Mouse (Mus musculus) liver, embryonic 12.5 days (tissue): ENCODE data around the gene Mthfr. TPM values are rescaled to one million over a fixed set of nuclear protein-coding genes. Genes with fewer than 3 reads are reported as not detected.

Experiments
- ATAC-seq: fragments of 200-750 bp; cut with Nextera tagmentation; 2 replicates; pipeline ENCODE4 v1.8.0; 2017; ENCODE audit warnings: moderate number of reproducible peaks, mild to moderate bottlenecking, moderate library complexity
- H3K27ac ChIP-seq: fragments of 300-500 bp; sonication (generic); 2 replicates; pipeline ENCODE4 v1.5.1; 2016; ENCODE audit warnings: mild to moderate bottlenecking
- H3K27me3 ChIP-seq: fragments of 300-500 bp; sonication (generic); replicated peaks from 2 replicates; pipeline ENCODE4 v1.6.1; 2016; ENCODE audit warnings: mild to moderate bottlenecking, moderate library complexity
- H3K36me3 ChIP-seq: fragments of 300-500 bp; sonication (generic); 2 replicates; pipeline ENCODE4 v1.6.1; 2016; ENCODE audit warnings: mild to moderate bottlenecking, moderate library complexity
- H3K4me1 ChIP-seq: fragments of 300-500 bp; sonication (generic); 2 replicates; pipeline ENCODE4 v1.6.1; 2016
- H3K4me2 ChIP-seq: fragments of 300-500 bp; sonication (generic); 2 replicates; pipeline ENCODE4 v1.6.1; 2016; ENCODE audit warnings: mild to moderate bottlenecking, moderate library complexity
- H3K4me3 ChIP-seq: fragments of 300-500 bp; sonication (generic); 2 replicates; pipeline ENCODE4 v1.5.1; 2016; ENCODE audit warnings: mild to moderate bottlenecking, moderate library complexity
- H3K9ac ChIP-seq: fragments of 300-500 bp; sonication (generic); 2 replicates; pipeline ENCODE4 v1.6.1; 2016; ENCODE audit warnings: mild to moderate bottlenecking, moderate library complexity
- H3K9me3 ChIP-seq: fragments of 300-500 bp; sonication (generic); replicated peaks from 2 replicates; pipeline ENCODE4 v1.6.1; 2016; ENCODE audit warnings: mild to moderate bottlenecking, moderate library complexity
- WGBS: fragments of 180-500 bp; shearing (Covaris S2); methylation state at CpG from one replicate; pipeline ENCODE4 v1.1.7; 2016; ENCODE audit not compliant: insufficient replicate concordance; 5-methylcytosine and 5-hydroxymethylcytosine counted together
- polyA plus RNA-seq: library from polyadenylated mRNA; unstranded; fragments of >200 nt; fragmentation: Nextera tagmentation; extraction: Ambion mirVana; gene quantifications from 2 replicates; pipeline ENCODE4 v1.2.1, GENCODE M21; 2016

The Mthfr gene
- polyA plus RNA-seq, 1 experiment from 2014 or later, result 14.0 TPM

GRCm38 (mm10) chr4:148085131-148085906 lies 46.4 kb downstream of the Mthfr start:
- Histone ChIP-seq H3K27ac (peak overlapping the region; percentile 18), H3K36me3 (peaks cover 17% of the 10 kb centered on the region), H3K4me2 (peak overlapping the region; percentile 87; the same call in 1 of the 2 replicates), H3K4me3 (no peak overlapping the region), H3K27me3 (no peaks in the 10 kb centered on the region), H3K4me1 (peaks cover 64% of the 10 kb centered on the region), H3K9me3 (no peaks in the 10 kb centered on the region), H3K9ac (no peak overlapping the region)
- ATAC-seq, result no peak
- WGBS, result 60% methylated on average over 10 of the region's 10 CpGs

- Histone ChIP-seq H3K36me3 (peaks cover 11% of the 10 kb centered on the region), H3K4me3 (no peak overlapping the region), H3K9me3 (no peaks in the 10 kb centered on the region), H3K4me1 (peaks cover 64% of the 10 kb centered on the region), H3K27ac (peak overlapping the region; percentile 18), H3K27me3 (no peaks in the 10 kb centered on the region), H3K9ac (no peak overlapping the region), H3K4me2 (peak overlapping the region; percentile 87; the same call in 1 of the 2 replicates)
- ATAC-seq, result no peak
- WGBS, result 79% methylated on average over 3 of the region's 3 CpGs
Measured at GRCm38 (mm10) chr4:148085907-148086305, 47.0 kb downstream of the Mthfr start.

DNA sequence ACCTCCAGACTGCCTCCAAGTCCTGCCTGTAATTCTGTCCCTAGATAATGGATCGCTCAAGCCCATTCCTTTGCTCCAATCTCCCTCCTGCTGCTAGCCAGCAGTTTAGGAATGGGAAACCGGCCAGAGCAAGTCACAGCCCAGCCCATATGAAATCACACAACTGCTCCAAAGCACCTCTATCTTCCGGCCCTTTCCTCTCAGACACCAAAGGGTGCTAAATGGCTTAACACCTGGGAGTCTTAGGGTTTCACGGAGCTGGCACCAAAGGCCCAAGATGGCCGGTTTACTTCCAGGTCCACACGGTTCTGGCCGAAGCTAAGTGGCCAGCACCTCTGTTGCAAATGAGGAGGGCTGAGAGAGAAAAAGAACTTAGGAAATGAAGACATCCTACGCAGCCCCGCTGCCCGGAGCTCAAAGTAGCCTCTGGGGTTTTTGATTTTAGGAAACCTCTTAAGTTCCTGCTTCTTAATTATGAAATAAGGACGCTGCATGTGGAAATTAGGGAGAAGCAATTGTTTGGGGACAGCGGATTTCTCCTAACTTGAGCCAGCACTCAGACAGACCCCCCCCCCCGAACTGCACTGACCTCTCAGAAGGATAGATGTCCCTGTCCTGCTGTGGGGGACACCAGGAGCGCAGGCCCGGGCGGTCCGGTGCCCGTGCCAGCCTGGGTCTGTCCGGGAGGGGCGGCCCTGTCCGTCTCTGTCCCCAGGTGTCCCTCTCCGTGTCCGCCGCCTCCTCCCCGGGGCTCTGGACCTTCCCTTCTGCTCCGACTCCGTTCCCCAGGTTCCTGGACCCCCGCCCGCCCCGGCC lies 48.4 kb downstream of the Mthfr start:
- ATAC-seq, result peak; percentile 25
- WGBS, result 5% methylated on average over 30 of the region's 30 CpGs
- H3K4me1 ChIP-seq, result peaks cover 57% of the 10 kb centered on the region

DNA sequence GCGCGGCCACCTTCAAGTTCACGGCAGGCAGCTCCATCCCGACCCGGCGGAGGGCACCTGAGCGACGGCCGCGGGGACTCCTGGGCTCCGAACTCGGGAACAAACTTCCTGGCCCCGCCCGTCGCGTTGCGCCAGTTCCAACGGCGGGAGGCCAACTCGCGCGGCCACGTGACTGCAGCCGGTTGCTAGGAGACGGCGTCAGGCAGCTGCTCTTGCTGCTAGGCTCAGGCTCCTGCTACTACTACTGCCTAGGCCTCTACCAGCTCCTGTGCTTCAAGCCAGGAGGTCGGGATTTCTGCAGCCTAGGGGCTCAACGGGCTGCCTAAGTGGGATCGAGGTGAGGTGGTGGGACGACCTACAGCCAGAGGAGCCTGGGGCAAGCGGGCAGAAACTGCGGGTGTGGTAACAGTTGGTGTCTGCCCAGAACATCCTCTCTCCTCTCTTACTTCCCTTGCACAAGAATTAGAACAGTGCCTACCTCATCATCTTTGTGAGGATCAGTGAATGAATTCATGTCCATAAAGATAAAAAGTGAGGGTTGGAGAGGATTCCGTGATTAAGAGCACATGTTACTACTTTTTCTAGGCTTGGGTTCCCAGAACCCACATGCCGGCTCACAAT lies 49.1 kb downstream of the Mthfr start, which contains the start of gene Agtrap:
Gene Agtrap (minus strand): TSS at position 125 of the 621 bp plus-strand sequence.
- no peaks in the 10 kb centered on the region for H3K27me3 ChIP-seq
- peak; percentile 80 for ATAC-seq
- H3K9ac ChIP-seq, result peak within 1 kb of the TSS; percentile 86
- H3K27ac ChIP-seq, result peak within 1 kb of the TSS; percentile 72
- no peaks in the 10 kb centered on the region for H3K9me3 ChIP-seq
- H3K4me3 ChIP-seq, result peak within 1 kb of the TSS; percentile 73
- H3K4me1 ChIP-seq, result peaks cover 50% of the 10 kb centered on the region
- peak within 1 kb of the TSS; percentile 87 for H3K4me2 ChIP-seq
- 8% methylated on average over 34 of the region's 34 CpGs for WGBS
- no peaks in the 10 kb centered on the region for H3K36me3 ChIP-seq

More for the DNA sequence above, 48.4 kb downstream of the Mthfr start:
- H3K9ac ChIP-seq, result peak overlapping the region; percentile 86
- H3K4me2 ChIP-seq, result peak overlapping the region; percentile 87
- H3K4me3 ChIP-seq, result peak overlapping the region; percentile 73
- peak overlapping the region; percentile 72 for H3K27ac ChIP-seq
- H3K36me3 ChIP-seq, result no peaks in the 10 kb centered on the region
- no peaks in the 10 kb centered on the region for H3K9me3 ChIP-seq
- H3K27me3 ChIP-seq, result no peaks in the 10 kb centered on the region

GRCm38 (mm10) chr4:148089166-148089565 lies 50.3 kb downstream of the Mthfr start:
- Histone ChIP-seq H3K4me1 (peaks cover 38% of the 10 kb centered on the region), H3K27me3 (no peaks in the 10 kb centered on the region), H3K9ac (no peak overlapping the region), H3K4me2 (no peak overlapping the region), H3K4me3 (no peak overlapping the region), H3K9me3 (no peaks in the 10 kb centered on the region), H3K36me3 (no peaks in the 10 kb centered on the region), H3K27ac (no peak overlapping the region)
- no peak for ATAC-seq
- 69% methylated on average over 4 of the region's 4 CpGs for WGBS

GRCm38 (mm10) chr4:148091181-148091580 lies 52.3 kb downstream of the Mthfr start:
- no peak overlapping the region for H3K9ac ChIP-seq
- H3K27ac ChIP-seq, result no peak overlapping the region
- H3K4me3 ChIP-seq, result no peak overlapping the region
- no peaks in the 10 kb centered on the region for H3K9me3 ChIP-seq
- WGBS, result 86% methylated on average over 1 of the region's 1 CpGs
- peaks cover 19% of the 10 kb centered on the region for H3K4me1 ChIP-seq
- no peak for ATAC-seq
- H3K36me3 ChIP-seq, result no peaks in the 10 kb centered on the region
- H3K4me2 ChIP-seq, result no peak overlapping the region
- 0 out of 2 replicates have a peak, but pooled peaks cover 3% of the 10 kb centered on the region for H3K27me3 ChIP-seq

DNA sequence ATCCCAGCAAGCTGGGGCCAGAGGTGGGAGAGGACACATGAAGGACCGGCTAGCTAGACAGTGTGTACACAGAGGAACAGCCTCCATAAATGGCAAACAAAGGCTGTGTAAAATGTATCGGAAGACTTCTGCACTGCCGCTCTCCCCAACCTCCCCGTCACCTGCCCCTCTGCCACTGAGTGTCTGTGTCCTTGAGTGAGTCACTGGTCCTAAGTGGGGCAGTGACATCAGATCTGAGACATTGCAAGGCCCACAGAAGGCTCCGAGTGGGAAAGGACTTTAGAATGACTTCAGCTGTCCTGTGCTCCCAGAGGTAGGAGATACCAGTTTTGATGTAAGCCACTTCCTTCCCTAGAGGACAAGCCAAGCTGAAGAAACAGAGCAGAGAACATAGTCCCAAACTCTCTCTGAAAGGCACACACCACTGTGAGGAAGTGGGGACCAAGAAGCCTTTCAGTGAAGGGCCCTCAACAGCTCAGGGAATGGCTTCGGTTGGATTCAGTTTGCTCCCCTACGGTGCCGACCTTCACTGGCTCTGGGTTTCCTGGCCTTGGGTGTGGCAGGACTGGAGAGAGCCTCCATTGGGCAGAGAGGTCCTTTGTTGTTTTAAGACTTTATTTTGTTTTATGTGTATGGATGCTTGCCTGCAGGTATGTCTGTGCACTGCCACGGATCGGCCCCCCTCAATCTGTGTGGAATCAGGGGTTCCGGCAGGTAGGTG lies 53.8 kb downstream of the Mthfr start:
- H3K4me2 ChIP-seq, result no peak overlapping the region
- H3K36me3 ChIP-seq, result no peaks in the 10 kb centered on the region
- H3K4me3 ChIP-seq, result no peak overlapping the region
- H3K27ac ChIP-seq, result no peak overlapping the region
- no peak for ATAC-seq
- peaks cover 4% of the 10 kb centered on the region for H3K4me1 ChIP-seq
- 76% methylated on average over 11 of the region's 11 CpGs for WGBS
- no peak overlapping the region for H3K9ac ChIP-seq
- H3K9me3 ChIP-seq, result no peaks in the 10 kb centered on the region
- 0 out of 2 replicates have a peak, but pooled peaks cover 3% of the 10 kb centered on the region for H3K27me3 ChIP-seq

GRCm38 (mm10) chr4:148094161-148094560 lies 55.3 kb downstream of the Mthfr start:
- 74% methylated on average over 5 of the region's 5 CpGs for WGBS
- ATAC-seq, result no peak
- Histone ChIP-seq H3K36me3 (no peaks in the 10 kb centered on the region), H3K9me3 (no peaks in the 10 kb centered on the region), H3K27me3 (0 out of 2 replicates have a peak, but pooled peaks cover 3% of the 10 kb centered on the region), H3K4me2 (no peak overlapping the region), H3K4me3 (no peak overlapping the region), H3K9ac (no peak overlapping the region), H3K27ac (no peak overlapping the region), H3K4me1 (no peaks in the 10 kb centered on the region)

GRCm38 (mm10) chr4:148095081-148095480 lies 56.2 kb downstream of the Mthfr start:
- H3K27me3 ChIP-seq, result peaks cover 3% of the 10 kb centered on the region; the same call in 1 of the 2 replicates
- H3K9ac ChIP-seq, result no peak overlapping the region
- no peak overlapping the region for H3K4me2 ChIP-seq
- no peak for ATAC-seq
- 65% methylated on average over 4 of the region's 4 CpGs for WGBS
- H3K27ac ChIP-seq, result no peak overlapping the region
- no peaks in the 10 kb centered on the region for H3K9me3 ChIP-seq
- H3K4me1 ChIP-seq, result no peaks in the 10 kb centered on the region
- H3K36me3 ChIP-seq, result no peaks in the 10 kb centered on the region
- no peak overlapping the region for H3K4me3 ChIP-seq

DNA sequence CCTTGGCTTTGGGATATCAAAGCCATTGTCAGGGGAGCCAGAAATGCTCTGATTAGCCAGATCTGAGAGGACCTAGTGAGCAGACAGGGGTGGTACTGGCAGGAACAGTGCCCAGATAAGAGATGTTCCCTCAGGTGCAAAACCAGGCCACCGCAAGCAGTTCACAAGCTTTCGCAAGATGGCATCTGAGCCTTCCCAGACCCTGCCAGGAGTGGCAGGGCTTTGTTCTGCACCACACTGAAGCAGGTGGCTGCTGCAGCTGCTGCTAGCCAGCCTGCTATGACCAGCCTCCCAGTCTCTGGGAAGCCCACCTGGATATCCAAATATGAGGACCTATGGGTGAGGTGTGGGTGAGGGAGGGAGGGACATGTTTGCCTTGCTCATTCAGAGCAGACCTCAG lies 59.1 kb downstream of the Mthfr start:
- 82% methylated on average over 2 of the region's 2 CpGs for WGBS
- no peak overlapping the region for H3K4me3 ChIP-seq
- peaks cover 7% of the 10 kb centered on the region; the same call in 1 of the 2 replicates for H3K4me1 ChIP-seq

GRCm38 (mm10) chr4:148098666-148099065 lies 59.8 kb downstream of the Mthfr start:
- no peak overlapping the region for H3K4me2 ChIP-seq
- H3K4me1 ChIP-seq, result peaks cover 7% of the 10 kb centered on the region; the same call in 1 of the 2 replicates
- no peak overlapping the region for H3K9ac ChIP-seq
- WGBS, result 58% methylated on average over 3 of the region's 3 CpGs
- no peak overlapping the region for H3K4me3 ChIP-seq
- peaks cover 13% of the 10 kb centered on the region for H3K27me3 ChIP-seq
- H3K9me3 ChIP-seq, result no peaks in the 10 kb centered on the region
- H3K36me3 ChIP-seq, result no peaks in the 10 kb centered on the region
- no peak overlapping the region for H3K27ac ChIP-seq
- no peak for ATAC-seq

More for the DNA sequence above, 59.1 kb downstream of the Mthfr start:
- no peak for ATAC-seq
- H3K9ac ChIP-seq, result no peak overlapping the region
- H3K27me3 ChIP-seq, result peaks cover 13% of the 10 kb centered on the region
- H3K4me2 ChIP-seq, result no peak overlapping the region
- H3K36me3 ChIP-seq, result no peaks in the 10 kb centered on the region
- H3K27ac ChIP-seq, result no peak overlapping the region
- H3K9me3 ChIP-seq, result no peaks in the 10 kb centered on the region
